Mouse (Mus musculus) heart, adult 2 months (tissue): ENCODE data around the gene Mfsd4b1. TPM values are rescaled to one million over a fixed set of nuclear protein-coding genes. Genes with fewer than 3 reads are reported as not detected.

Experiments used
- DNase-seq, 2 experiments: peaks; one replicate each; pipeline ENCODE4 v3.0.0; 2021
- H3K27ac ChIP-seq: fragments of 200-600 bp; 2 replicates; pipeline ENCODE4 v1.8.1; 2022
- H3K27me3 ChIP-seq: fragments of 200-500 bp; 2 replicates; pipeline ENCODE4 v1.6.1; 2012; ENCODE audit warnings: mild to moderate bottlenecking, low read length, inconsistent platforms, mixed read lengths; ENCODE audit not compliant: control insufficient read depth, insufficient read depth
- H3K36me3 ChIP-seq: fragments of 200-500 bp; 2 replicates; pipeline ENCODE4 v1.6.1; 2012; ENCODE audit warnings: low read length, inconsistent platforms; ENCODE audit not compliant: control insufficient read depth, insufficient read depth
- H3K4me1 ChIP-seq: fragments of 200-500 bp; 2 replicates; pipeline ENCODE4 v1.6.1; 2011; ENCODE audit warnings: low read length; ENCODE audit not compliant: control insufficient read depth, insufficient read depth
- H3K4me3 ChIP-seq: fragments of 200-600 bp; 2 replicates; pipeline ENCODE4 v1.8.1; 2022
- H3K79me2 ChIP-seq: fragments of 200-500 bp; replicated peaks from 2 replicates; pipeline ENCODE4 v1.6.1; 2012; ENCODE audit warnings: mild to moderate bottlenecking, inconsistent platforms, low read length, moderate library complexity, mixed read lengths; ENCODE audit not compliant: control insufficient read depth, insufficient read depth
- H3K9ac ChIP-seq: fragments of 200-500 bp; 2 replicates; pipeline ENCODE4 v1.6.1; 2012; ENCODE audit warnings: low read depth, mild to moderate bottlenecking, control low read depth, inconsistent platforms, low read length, mixed read lengths
- CTCF ChIP-seq: fragments of 200-600 bp; IDR thresholded peaks from 2 replicates; pipeline ENCODE4 v1.8.1; 2022; ENCODE audit warnings: antibody characterized with exemption, mild to moderate bottlenecking, moderate library complexity
- EP300 ChIP-seq: fragments of 200-500 bp; IDR thresholded peaks from 2 replicates; pipeline ENCODE4 v1.6.1; 2011; ENCODE audit warnings: low read depth, low read length, control low read depth; ENCODE audit not compliant: insufficient read depth
- POLR2A ChIP-seq: fragments of 200-500 bp; IDR thresholded peaks from 2 replicates; pipeline ENCODE4 v1.6.1; 2011; ENCODE audit warnings: mild to moderate bottlenecking, low read depth, low read length, control low read depth; ENCODE audit not compliant: insufficient read depth
- WGBS: fragments of 180-500 bp; shearing (Covaris S2); methylation state at CpG from one replicate; pipeline ENCODE4 v1.1.7; 2018; 5-methylcytosine and 5-hydroxymethylcytosine counted together
- intact Hi-C: fragments of 180-260 bp; cut with DNase I; formaldehyde crosslinking; loops from one replicate; pipeline ENCODE4 v1.15.1; 2025
- long read RNA-seq: library from polyadenylated mRNA; stranded (forward); transcript quantifications from one replicate; pipeline ENCODE4 v2.0.0, GENCODE M21; 2021
- polyA plus RNA-seq: library from polyadenylated mRNA; depleted of rRNA; stranded (reverse); fragments of >200 nt; gene quantifications from 2 replicates; pipeline ENCODE4 v1.2.3, GENCODE M21; 2012; rRNA removed
- total RNA-seq, 2 experiments: library from RNA; stranded (reverse); gene quantifications; 2 replicates each; pipeline ENCODE4 v1.2.3; 2021

Gene Mfsd4b1
- 1 to 10 TPM; 1.7 to 2.5 TPM for total RNA-seq
- polyA plus RNA-seq, result 3.3 and 4.2 TPM in 2 replicates
- long read RNA-seq, partial matches to known transcripts, result 0 of 2 reads
- long read RNA-seq, other reads (novel, unspliced or antisense), result 1 of 2 reads

GRCm38 (mm10) chr10:40024554-40025428, at the start of gene Mfsd4b1:
Gene Mfsd4b1 (minus strand): TSS chr10:40025268.
- H3K27ac ChIP-seq, result peak within 1 kb of the TSS; percentile 72
- WGBS, result 1% methylated on average over 46 of the region's 46 CpGs
- no peaks in the 10 kb centered on the region for H3K79me2 ChIP-seq

GRCm38 (mm10) chr10:40073608-40074007, 48.5 kb upstream of the Mfsd4b1 start:
- H3K4me3 ChIP-seq, result no peak overlapping the region
- intact Hi-C loops, result no loop called here
- H3K9ac ChIP-seq, result no peak overlapping the region
- no peak overlapping the region for H3K27ac ChIP-seq
- WGBS, result 57% methylated on average over 6 of the region's 6 CpGs
- no peaks in the 10 kb centered on the region for H3K79me2 ChIP-seq
- no peaks in the 10 kb centered on the region for H3K27me3 ChIP-seq
- DNase-seq, result no peak
- TF ChIP-seq EP300 (no peak), CTCF (no peak), POLR2A (no peak)
- H3K4me1 ChIP-seq, result peaks cover 5% of the 10 kb centered on the region
- H3K36me3 ChIP-seq, result peaks cover 8% of the 10 kb centered on the region

More at GRCm38 (mm10) chr10:40024554-40025428, at the start of gene Mfsd4b1:
- intact Hi-C loops, result loop anchor here (5.0 kb wide), 1 partner anchor 67 kb away; no protein-coding TSS in a partner anchor
- no peaks in the 10 kb centered on the region for H3K36me3 ChIP-seq
- peak within 1 kb of the TSS; percentile 74 for H3K9ac ChIP-seq
- H3K4me3 ChIP-seq, result peak within 1 kb of the TSS; percentile 48
- peak; percentile 81 to 86 for DNase-seq
- H3K27me3 ChIP-seq, result no peaks in the 10 kb centered on the region
- H3K4me1 ChIP-seq, result peaks cover 4% of the 10 kb centered on the region; the same call in 1 of the 2 replicates
- TF ChIP-seq EP300 (0 out of 2 replicates have a peak, but pooled peaks have one; percentile 19), CTCF (peak; percentile 42), POLR2A (peak; percentile 72; the same call in 1 of the 2 replicates)

GRCm38 (mm10) chr10:40070684-40071083, 45.6 kb upstream of the Mfsd4b1 start:
- H3K79me2 ChIP-seq, result no peaks in the 10 kb centered on the region
- intact Hi-C loops, result no loop called here
- no peak for DNase-seq
- no peak for TF ChIP-seq POLR2A
- TF ChIP-seq CTCF, result no peak
- no peak for TF ChIP-seq EP300
- H3K27me3 ChIP-seq, result no peaks in the 10 kb centered on the region
- peaks cover 2% of the 10 kb centered on the region for H3K36me3 ChIP-seq
- H3K4me1 ChIP-seq, result peaks cover 7% of the 10 kb centered on the region
- no peak overlapping the region for H3K4me3 ChIP-seq
- H3K9ac ChIP-seq, result no peak overlapping the region
- H3K27ac ChIP-seq, result peak overlapping the region; percentile 23
- WGBS, result 79% methylated on average over 9 of the region's 9 CpGs

GRCm38 (mm10) chr10:40069270-40069669, 44.2 kb upstream of the Mfsd4b1 start:
- Histone ChIP-seq H3K27ac (peak overlapping the region; percentile 67), H3K9ac (peak overlapping the region; percentile 49), H3K4me3 (no peak overlapping the region), H3K27me3 (no peaks in the 10 kb centered on the region), H3K79me2 (no peaks in the 10 kb centered on the region), H3K36me3 (peaks cover 2% of the 10 kb centered on the region), H3K4me1 (peaks cover 7% of the 10 kb centered on the region)
- 22% methylated on average over 4 of the region's 4 CpGs for WGBS
- intact Hi-C loops, result loop anchor here (5.0 kb wide), 1 partner anchor 73 kb away; the partner anchor contains the start of gene Slc16a10
- peak in 1 of 2 experiments; percentile 73 for DNase-seq
- TF ChIP-seq POLR2A (0 out of 2 replicates have a peak, but pooled peaks have one; percentile 32), CTCF (no peak), EP300 (peak; percentile 97)

GRCm38 (mm10) chr10:40068595-40068994, 43.5 kb upstream of the Mfsd4b1 start:
- 62% methylated on average over 10 of the region's 10 CpGs for WGBS
- Histone ChIP-seq H3K4me3 (no peak overlapping the region), H3K79me2 (no peaks in the 10 kb centered on the region), H3K36me3 (peaks cover 2% of the 10 kb centered on the region), H3K9ac (peak overlapping the region; percentile 35; the same call in 1 of the 2 replicates), H3K4me1 (peaks cover 7% of the 10 kb centered on the region), H3K27ac (peak overlapping the region; percentile 67), H3K27me3 (no peaks in the 10 kb centered on the region)
- intact Hi-C loops, result loop anchor here (5.0 kb wide), 1 partner anchor 74 kb away; the partner anchor contains the start of gene Slc16a10
- TF ChIP-seq CTCF, result no peak
- TF ChIP-seq POLR2A, result no peak
- TF ChIP-seq EP300, result no peak
- DNase-seq, result peak; percentile 44 to 47
